Mouse (Mus musculus): ENCODE results near the gene Creb3l1.

The Creb3l1 gene

DNA sequence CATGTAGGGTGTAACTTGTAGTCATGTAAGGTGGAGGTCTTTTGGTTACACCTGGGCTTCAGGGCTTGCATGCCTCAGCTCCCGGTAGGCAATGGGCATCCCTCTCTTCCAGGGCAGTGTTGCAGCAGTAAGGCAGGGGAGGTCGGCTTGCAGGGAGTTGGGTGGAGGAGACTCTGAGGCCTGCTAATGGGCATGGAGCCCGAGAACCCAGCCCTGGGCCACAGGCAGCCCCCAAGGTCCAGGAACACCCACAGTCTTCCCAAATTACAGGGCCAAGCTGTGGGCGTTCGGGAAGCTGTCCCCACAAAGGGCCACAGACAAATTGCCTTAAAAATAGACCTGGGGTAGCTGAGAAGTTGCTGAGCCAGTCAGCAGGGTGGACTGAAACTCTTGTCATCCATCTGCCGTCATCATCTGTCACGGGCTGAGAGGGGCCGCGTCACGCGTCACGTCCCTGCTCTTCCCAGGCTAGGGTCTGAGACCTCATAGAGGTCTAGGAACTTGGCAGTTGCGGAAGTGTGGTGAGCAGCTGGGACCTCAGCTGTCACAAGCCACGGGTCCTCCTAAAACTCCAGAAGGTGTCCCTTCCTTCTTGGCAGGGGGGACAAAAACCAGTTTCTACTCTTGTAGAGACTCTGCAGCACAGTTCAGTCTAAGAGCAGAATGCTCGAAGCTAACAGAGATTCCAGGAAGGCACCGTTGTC, 26.2 kb downstream of the Creb3l1 start:
- DNase-seq (ENCODE audit: low spot score), result no peak

DNA sequence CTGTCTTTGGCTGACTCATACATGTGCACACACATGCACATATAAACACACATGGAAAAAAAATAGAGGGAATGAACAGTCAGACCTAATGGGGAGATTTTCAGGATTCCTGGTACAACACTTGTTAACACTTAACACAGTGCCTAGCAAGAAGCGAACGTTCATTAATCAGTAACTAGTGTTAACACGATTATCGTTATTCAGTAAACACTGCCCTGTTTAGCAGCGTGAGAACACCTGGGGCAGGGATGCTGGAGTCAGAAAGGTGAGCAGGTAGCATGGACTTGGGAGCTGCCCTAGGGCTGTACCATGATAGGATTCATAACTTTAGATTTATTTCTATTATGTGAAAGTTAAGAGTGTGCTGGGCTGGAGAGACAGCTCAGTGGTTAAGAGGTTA, 28.3 kb downstream of the Creb3l1 start:
- DNase-seq (ENCODE audit: low spot score), result no peak

DNA sequence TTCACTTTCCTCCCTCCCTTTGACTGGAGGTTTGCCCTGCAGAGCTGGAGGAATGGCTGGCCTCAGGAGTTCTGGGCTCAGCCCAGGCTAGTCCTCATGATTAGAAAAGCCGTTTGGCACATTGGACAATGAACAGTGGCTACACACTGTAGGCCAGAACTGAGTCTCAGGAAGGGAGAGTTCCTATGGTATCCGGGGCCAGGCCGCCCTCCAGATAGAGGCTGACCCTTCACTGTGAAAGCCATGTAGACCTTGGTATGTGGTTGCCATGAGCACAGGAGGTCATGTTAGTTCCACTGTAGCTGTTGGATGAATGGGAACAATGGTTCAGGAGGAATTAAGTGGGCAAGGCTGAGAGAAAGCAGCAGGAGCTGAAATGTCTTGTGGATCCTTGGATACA, 30.9 kb downstream of the Creb3l1 start:
- DNase-seq (ENCODE audit: low spot score), result no peak

DNA sequence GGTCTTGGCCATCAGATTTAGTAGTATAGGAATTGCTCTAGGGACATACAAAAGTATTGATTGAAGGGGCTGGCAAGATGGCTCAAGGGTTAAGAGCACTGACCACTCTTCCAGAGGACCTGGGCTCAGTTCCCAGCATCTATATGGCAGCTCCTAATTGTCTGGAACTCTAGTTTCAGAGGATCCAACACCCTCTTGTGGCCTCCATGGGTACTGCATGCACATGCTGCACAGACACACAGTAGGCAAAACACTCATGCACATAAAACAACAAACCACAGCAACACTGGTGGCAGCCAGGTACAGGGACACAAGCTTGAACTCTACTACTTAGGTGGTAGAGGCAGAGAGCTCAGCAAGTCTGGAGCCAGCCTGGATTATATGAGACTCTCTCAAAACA, 34.6 kb downstream of the Creb3l1 start:
- no peak for DNase-seq (ENCODE audit: low spot score)

DNA sequence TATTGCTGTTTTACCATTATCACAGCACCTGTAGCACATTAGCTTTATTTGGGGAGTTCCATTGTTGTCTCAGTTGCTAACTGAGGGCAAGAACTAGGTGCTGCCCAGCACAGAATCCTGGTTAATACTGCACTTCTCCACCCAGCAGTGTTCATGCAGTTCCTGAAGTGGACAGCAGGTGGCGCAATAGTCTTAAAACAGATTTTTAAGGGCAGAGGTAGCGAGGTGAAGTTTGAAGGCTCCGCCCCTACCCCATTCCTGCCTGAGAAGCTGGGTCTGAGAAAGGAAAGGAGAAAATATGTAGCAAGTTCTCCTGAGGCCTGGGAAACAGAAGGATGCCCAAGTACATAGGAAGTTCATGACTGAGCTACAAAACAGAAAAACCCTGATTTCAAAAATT, 36.8 kb downstream of the Creb3l1 start:
- peak; percentile 56 for DNase-seq (ENCODE audit: low spot score)

DNA sequence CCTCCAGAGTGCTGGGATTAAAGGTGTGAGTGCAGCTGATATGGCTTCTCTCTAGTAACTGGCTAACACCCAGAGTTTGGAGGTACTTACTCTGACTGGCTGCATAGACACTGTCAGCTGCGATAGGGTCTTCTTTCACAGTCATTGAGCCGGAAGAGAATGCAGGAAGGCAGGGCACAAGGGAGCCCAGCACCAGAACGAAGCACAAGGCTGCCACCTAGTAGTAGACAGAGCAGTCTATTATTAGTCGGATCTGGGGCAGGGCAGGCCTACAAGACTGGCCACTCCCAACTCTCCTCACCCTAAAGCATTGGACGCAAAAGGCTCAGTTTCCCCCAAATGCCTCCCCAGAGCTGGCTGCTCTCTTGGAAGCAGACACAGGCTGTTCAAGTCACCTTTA, 38.2 kb downstream of the Creb3l1 start:
- DNase-seq (ENCODE audit: low spot score), result no peak

DNA sequence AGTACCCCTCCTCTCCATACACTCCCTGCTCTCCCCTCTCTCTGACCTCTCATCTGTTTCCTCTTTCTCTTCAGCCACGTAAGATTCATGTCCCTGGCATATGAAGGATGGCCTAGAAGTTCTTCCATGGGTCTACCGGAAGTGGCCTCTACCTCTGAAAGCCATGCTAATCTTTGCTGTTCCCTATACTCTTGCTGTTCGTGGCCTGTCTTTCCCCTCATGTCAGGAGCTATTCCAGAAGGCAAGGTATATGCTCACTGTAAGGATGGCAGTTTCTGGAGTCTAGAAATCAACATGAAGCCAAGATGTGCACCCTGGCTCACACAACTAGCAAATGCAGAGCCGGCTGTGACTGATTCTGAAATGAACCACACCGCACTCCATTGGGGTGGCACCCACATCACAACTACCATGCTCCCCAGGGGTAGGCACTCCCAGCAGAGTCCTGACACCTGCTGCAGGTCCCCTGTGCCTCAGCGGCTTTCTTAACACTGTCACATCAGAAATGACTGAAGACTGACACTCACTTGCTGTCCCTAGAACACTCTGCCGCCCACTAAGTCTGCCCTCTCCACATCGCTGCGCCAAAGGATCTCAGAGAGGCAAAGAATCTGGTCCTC, 39.3 kb downstream of the Creb3l1 start:
- no peak for DNase-seq (ENCODE audit: low spot score)

DNA sequence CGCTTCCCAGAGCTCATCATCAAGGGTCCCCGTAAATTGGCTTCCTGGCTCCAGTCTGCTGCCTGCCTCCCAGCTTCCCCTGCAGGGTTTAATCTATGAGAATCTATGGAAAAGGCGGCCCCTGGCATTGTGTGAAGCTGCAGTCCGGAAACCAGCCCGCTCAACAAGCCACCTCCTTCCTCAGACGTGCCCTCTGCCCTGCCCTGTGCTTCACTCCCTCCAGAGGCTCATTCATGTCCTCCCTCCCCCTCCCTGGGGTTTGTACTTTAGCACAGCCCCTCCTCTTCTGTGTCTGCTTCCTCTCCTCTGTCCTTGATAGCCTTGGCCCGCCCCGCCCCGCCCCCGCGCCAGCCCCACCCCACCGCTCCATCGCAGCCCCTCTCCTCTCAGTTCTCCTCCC, 39.9 kb downstream of the Creb3l1 start:
- no peak for DNase-seq (ENCODE audit: low spot score)

DNA sequence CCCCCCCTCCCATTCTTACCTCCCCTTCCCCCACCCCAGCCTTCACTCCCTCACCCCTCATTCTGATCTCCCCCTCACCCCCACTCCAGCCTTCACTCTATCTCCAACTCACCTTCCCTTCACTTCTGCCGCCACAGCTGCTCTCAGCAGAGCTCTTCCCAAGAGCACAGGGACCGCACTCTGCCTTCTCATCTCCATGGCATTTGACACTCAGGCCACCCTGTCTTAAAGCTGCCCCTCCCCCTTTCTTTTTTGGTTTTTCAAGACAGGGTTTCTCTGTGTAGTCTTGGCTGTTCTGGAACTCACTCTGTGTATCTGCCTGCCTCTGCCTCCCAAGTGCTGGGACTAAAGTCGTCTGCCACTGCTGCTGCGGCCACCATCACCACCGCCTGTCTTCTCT, 43.5 kb downstream of the Creb3l1 start:
- DNase-seq (ENCODE audit: low spot score), result no peak

DNA sequence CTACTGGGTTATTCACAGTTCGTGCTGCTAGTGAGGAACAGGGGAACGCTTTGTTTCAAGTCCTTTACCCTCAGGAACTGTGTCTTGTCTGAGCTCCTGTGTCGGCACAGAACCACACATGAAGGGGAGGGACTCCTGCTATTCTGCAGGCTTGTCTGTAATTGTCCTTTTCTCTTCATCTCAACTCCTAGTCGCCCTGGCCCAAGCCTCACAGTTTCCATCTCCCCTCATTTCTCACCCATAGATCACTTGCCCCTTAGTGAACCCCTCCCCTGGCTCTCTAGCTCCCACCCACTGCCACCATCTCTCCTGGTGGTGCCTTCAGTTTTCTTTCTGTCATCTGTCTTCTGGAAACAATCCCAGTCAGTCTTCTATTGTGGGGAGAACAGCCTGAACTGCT, 44.1 kb downstream of the Creb3l1 start:
- no peak for DNase-seq (ENCODE audit: low spot score)

DNA sequence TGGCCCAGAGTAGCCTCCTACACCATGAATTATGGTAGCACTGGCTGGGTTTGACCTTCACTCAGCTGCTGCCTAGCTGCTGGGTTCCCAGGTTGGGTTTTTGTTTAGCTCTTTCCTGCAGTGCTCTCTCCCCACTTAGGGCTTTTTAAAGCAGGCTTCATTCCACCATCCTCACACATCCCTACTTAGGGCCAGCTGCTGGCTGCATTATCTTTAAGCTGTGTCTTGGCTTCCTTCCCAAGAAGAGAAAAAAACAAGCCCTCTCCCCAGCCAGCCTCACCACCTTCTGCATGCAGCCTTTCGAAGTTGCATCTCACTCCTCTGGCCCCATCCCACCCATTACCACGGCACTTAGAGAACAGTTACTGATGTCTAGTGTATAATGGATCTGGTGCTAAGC, 45.8 kb downstream of the Creb3l1 start:
- no peak for DNase-seq (ENCODE audit: low spot score)

DNA sequence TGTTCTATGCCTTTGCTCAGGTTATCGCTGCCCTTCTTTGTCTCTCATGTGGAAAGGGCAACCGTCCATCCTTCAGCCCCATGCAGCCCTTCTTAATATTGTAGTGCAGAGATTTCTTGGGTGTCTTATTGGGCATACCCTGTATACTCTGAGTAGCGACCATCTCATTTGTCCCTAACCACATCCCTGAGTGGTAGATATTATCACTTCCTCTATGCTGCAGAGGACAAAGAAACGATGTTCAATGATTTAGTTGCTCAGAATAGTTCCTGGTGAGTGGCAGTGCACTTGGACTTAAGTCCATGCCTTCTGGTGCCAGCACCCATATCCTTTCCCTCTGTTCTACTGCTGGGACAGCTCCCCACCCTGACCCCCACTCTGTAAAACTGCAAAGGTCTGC, 46.3 kb downstream of the Creb3l1 start:
- no peak for DNase-seq (ENCODE audit: low spot score)

DNA sequence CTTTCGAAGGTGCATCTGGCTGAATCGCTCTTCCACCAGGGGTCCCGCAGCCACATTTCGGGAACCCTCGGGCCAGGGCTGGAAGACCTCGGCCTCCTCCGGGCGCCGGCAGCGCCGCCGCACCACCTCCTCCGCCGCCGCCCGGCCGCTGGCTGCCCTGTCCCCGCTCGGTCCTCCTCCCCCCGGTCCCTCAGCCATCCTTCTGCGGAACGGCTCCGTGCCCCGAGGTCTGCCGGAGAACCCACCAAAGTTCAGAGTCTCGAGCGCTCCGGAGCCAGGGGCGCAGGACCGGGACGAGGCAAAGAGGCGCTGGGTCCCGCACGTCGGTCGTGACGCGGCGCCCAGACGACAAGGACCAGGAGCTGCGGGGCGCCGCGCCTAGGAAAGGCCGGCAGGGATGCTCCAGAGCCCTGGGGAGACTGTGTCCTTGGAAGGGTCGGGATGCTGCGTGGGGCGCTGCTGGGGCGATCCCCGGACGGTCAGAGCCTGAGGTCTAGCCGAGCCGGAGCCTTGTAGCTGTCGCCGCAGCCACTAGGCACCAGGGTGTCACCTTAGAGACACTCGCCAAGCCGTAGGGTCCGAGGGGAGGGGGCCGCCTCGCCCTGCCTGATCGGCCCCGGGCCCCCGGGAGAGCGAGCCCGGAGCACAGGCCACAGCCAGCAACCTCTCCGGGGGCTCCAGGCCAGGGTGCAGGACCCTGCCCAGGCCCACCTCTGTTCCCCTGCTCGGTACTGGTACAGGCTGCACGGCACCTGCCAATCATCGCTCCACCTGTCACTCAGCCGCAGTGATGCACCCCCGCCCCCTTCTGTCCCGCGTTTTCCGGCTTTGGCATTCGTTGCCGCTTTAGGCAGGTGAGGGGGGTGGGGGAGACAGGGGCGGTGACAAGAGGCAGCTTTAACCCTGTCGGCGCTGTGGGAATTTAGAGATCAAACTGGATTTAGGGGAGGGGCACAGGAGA, 48.4 kb downstream of the Creb3l1 start, which contains the start of gene Dgkz:
Dgkz (minus strand) TSS at position 284 of the 961 bp plus-strand sequence.
- no peak for DNase-seq (ENCODE audit: low spot score)

DNA sequence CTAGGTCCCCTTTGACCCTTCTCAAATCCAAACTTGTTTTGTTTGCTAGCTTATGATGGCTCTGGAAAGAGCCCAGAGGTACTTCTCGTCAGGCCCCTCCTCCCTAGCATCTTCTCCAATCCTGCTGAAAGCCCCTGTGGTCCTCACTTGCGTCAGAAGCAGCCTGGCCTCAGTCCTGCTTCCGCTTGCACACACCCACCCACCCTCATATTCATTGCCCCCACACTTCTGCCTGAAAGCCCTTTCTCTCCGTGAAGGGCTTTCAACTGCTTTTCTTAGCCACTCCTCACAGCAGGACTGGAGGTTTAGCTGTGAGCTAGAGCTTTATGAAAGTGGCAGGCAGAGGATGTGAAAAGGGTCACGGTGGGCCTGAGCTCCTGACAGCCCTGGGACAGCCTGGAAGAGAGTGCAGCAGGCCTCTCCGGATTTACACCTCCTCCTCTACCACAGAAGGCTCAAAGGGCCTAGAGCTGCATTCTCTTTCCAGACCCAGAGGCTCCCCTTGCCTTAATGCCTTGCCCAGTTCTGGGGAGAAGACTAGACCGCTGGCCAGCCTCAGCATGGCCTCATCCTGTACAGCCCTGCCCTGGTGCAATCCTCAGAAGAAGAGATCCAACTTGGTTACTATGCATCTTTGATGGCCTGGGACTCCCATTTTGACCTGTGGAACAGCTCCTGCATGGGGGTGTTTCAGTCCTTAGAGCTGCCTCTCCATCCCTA, 50.7 kb downstream of the Creb3l1 start:
- no peak for DNase-seq (ENCODE audit: low spot score)

DNA sequence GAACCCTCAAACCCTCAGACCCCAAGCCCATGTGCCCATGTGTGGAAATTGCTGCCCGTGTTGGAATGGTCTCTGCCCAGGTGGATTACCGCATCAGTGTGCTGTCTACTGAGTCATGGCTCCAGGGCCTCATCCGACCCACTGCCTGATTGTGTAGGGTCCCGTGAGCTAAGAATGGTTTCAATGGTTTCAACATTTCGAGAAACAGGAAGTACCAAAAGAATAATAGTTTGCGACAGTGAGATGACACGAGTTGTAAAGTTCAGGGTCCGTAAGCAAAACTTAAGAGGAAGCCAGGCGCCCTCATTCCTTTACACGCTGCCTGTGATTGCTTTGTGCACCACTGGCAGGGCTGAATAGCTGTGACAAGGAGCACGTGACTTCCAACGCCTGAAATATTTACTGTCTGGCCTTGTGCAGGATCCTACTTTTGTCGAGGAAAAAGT, 52.2 kb downstream of the Creb3l1 start:
- no peak for DNase-seq (ENCODE audit: low spot score)

DNA sequence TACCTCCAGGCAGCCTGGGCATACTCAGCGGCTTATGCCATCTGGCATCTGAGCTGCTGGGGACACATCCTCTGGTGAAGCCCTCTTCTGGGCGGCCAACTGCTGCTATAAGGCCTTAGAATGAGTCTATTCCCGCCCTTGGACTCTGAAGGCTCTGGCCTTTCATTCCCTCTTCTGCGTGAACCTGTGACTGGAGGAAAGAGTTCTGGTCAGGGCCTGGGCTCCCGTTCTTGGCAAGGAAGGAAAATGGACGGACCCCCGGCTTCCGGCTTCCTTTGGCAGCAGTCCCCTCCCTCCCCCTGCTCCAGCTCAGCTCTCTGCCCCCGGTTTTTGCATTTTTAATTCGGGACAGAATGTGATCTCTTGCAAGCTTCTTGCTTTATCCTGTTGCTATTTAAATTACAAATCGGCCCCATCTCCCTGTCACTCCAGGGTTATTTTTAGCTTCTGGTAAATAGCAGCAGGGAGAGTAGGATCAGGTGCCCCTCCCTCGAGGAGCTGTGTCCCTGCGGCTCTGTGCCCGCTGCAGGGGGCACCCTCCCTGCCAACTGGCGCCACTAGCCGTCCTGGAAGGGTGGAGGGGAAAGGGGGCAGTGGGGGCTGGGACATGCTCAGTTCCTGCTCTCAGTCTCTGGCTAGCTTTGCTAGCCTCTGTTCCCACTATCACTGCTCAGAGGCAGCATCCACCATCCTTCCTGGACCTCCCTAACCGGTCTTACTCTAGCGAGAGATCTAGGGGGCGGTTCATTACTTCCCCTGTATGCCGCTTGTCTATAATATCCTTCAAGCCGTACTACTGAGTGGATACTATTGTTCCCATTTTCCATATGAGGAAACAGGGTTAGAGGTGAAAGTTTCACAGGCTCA, 52.8 kb downstream of the Creb3l1 start:
- no peak for DNase-seq (ENCODE audit: low spot score)

DNA sequence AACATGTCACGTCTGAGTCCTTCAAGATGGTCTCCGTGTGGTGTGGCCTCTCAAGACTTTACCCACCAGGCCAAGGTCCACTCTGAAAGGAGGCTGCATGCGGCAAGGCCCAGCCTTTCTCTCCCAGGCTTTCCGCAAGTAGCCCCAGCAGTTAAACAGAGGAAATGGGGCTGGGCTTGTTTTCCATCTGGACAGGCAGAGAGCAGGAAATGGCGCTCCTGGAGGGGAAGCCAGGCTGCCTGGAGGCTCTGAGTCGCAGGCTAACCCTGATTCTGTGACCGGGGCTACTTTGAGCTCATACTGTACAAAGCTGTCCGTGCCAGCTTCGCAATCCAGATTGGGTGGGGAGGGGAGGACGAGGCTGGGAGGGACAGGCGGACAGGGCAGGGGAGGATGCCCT, 56.3 kb downstream of the Creb3l1 start:
- no peak for DNase-seq (ENCODE audit: low spot score)

DNA sequence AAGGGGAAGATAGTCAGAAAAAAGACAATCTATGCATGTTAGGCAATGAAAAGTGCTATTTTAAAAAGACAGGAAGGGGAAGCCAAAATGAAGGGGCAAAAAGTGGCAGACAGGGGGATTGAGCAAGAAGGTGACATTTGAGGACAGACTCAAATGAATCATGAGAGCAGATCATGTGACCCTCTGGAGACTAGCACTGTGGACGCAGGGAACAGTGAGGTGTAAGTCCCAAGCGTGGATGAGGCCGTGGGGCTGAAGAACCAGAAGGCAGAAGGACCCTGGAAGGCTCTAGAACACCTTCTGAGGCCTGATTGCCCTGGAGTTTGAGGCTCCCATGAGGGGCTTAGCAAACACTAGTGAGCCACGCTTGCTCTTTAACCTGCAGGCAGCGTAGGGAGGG, 57.9 kb downstream of the Creb3l1 start:
- no peak for DNase-seq (ENCODE audit: low spot score)

DNA sequence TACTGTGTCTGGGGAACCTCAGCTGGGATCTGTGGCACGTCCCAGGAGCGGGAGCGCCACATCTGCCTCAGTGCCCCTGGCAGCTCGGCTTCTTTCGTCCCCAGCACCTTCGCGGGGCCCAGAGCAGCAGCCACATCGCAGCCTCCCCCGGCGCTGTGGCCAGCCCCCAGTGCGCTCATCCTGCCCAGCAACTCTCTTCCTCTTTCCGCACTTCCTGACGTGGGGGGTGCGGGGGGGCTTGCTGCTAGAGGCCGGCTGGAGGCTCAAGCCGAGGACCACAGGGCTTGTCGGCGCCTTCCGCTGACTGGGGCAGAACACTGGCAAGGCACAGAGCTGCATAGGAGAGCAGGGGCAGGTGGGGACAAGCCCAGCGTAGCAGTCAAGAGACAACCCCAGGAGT, 58.9 kb downstream of the Creb3l1 start:
- no peak for DNase-seq (ENCODE audit: low spot score)

DNA sequence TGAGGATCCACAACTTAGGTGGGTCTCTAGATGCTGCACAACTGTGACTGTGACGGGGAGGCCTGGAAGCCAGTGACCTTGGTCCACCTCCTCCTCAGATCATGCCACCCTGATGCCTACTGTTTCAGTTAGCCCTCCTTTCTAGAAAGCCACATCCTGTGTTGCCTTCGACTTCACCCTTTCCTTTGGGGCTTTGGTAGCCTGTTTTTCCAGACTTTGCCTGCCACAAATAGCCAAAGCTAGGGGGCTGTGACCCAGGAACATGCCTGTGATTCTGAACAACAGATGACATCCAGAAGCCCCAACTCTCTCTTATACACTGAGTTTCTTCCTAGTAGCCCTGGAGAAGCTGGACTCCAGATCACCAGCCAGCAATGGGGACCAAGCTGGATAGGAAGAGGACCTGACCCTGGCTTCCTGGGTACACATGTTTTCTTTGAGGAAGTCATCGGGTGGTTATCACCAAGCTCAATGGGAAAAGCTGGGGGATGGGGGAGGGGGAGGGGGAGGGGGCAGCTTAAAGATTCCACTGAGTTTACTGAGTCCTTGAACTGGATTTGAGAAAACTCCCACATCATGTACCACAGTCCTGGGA, 59.6 kb downstream of the Creb3l1 start:
- no peak for DNase-seq (ENCODE audit: low spot score)

DNA sequence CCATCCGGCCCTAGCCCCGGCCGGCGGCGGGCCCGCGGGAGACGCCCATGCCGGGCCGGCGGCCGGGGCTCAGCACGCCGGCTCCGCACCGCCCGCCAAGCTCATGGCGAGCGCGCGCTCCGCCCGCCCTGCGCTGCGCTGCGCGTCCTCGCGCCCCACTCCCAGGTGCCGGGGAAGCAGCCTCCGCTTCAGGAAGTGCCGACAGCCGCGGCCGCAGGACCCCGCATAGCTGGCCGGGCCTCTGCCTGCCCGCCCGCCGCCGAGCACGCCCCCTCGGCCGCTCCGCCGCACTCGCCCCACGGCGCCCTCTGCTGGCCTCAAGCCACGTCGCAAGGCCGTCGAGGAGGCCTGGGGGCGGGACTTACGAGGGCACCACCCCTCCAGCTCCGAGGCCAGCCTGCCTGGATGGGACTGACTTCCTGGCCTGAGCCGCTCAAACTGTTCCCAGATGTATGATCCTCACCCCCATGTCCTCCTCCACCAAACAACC, 60.8 kb downstream of the Creb3l1 start:
- DNase-seq (ENCODE audit: low spot score), result peak; percentile 92

Measured in urinary bladder, postnatal 10 days (tissue).